Mouse (Mus musculus): ENCODE results near the gene Ddx52. TPM values are rescaled to one million over a fixed set of nuclear protein-coding genes. Genes with fewer than 3 reads are reported as not detected.

The Ddx52 gene
- polyA plus RNA-seq (2015; fragmentation: Illumina TruSeq; extraction: RNeasy Lipid Tissue Mini Kit (QIAGEN cat#74804); ENCODE audit: insufficient read depth, low replicate concordance), result 57.5 TPM

GRCm38 (mm10) chr11:83941950-83942840, at the start of gene Ddx52:
Ddx52 (plus strand) TSS chr11:83942062.

DNA sequence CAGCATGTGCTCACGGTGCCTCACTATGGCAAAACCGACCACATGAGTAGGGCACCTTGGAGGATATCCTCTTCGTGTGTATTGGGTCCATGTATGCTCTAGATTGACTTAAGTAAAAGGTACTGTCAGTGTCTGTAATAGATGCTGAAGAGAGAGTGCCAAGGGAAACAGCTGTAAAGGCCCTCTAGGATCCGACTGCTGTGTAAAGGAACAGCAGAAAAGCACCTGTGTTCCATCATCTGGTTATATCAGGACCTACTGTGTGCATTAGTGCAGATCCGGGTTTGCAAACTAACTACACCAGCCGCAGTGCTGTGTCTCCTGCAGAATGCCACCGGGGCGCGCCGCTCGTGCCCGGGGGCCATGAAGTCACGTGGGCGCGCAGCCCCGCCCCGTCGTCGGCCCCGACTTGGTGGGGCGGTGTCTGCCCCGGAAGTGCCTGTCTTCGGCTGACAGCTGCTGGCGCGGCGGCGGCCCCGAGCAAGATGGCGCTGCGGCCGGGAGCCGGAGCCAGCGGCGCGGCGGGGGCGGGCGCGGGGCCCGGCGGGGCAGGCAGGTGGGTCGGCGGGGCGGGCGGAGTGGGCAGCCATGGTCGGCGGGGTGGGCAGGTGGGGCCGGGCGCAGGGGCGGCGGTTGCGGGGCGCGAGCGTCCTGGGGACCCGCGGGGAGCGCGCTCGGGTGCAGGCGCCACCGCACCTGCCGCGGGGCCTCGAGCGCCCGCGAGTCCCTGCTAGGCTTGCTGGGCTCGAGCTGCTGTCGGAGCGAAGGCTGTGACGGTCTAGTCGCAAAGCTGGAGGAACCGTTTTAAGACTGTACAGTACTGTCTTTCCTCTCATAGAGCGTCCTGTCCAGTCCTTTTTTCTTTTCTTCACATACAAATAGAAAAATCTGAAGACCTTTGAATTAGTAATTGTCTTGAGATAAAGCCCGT, 22.4 kb downstream of the Ddx52 start, which contains the start of gene Synrg:
Gene Synrg (plus strand): TSS at position 438 of the 931 bp plus-strand sequence.

Other genes starting within 250 kb of the Ddx52 start
- gene Wfdc17, start 238.1 kb upstream of the Ddx52 start, polyA plus RNA-seq (2015; fragmentation: Illumina TruSeq; extraction: RNeasy Lipid Tissue Mini Kit (QIAGEN cat#74804); ENCODE audit: insufficient read depth, low replicate concordance), result 56.3 TPM
- 0.51 TPM for gene Wfdc18, start 233.0 kb upstream of the Ddx52 start, polyA plus RNA-seq (2015; fragmentation: Illumina TruSeq; extraction: RNeasy Lipid Tissue Mini Kit (QIAGEN cat#74804); ENCODE audit: insufficient read depth, low replicate concordance)
- 6.7 TPM for gene Wfdc21, start 195.1 kb upstream of the Ddx52 start, polyA plus RNA-seq (2015; fragmentation: Illumina TruSeq; extraction: RNeasy Lipid Tissue Mini Kit (QIAGEN cat#74804); ENCODE audit: insufficient read depth, low replicate concordance)
- gene Heatr6, start 188.4 kb upstream of the Ddx52 start, polyA plus RNA-seq (2015; fragmentation: Illumina TruSeq; extraction: RNeasy Lipid Tissue Mini Kit (QIAGEN cat#74804); ENCODE audit: insufficient read depth, low replicate concordance), result 21.0 TPM
- gene Hnf1b, start 92.0 kb upstream of the Ddx52 start, polyA plus RNA-seq (2015; fragmentation: Illumina TruSeq; extraction: RNeasy Lipid Tissue Mini Kit (QIAGEN cat#74804); ENCODE audit: insufficient read depth, low replicate concordance), result 0.10 TPM
- 37.7 TPM for gene Synrg, start 22.4 kb downstream of the Ddx52 start, polyA plus RNA-seq (2015; fragmentation: Illumina TruSeq; extraction: RNeasy Lipid Tissue Mini Kit (QIAGEN cat#74804); ENCODE audit: insufficient read depth, low replicate concordance)
- 0.80 TPM for gene Dusp14, start 127.2 kb downstream of the Ddx52 start, polyA plus RNA-seq (2015; fragmentation: Illumina TruSeq; extraction: RNeasy Lipid Tissue Mini Kit (QIAGEN cat#74804); ENCODE audit: insufficient read depth, low replicate concordance)
- gene Tada2a, start 187.5 kb downstream of the Ddx52 start, polyA plus RNA-seq (2015; fragmentation: Illumina TruSeq; extraction: RNeasy Lipid Tissue Mini Kit (QIAGEN cat#74804); ENCODE audit: insufficient read depth, low replicate concordance), result 12.6 TPM
- gene Acaca, start 187.6 kb downstream of the Ddx52 start, polyA plus RNA-seq (2015; fragmentation: Illumina TruSeq; extraction: RNeasy Lipid Tissue Mini Kit (QIAGEN cat#74804); ENCODE audit: insufficient read depth, low replicate concordance), result 16.4 TPM
- gene Gm11437, start 225.4 kb downstream of the Ddx52 start, polyA plus RNA-seq (2015; fragmentation: Illumina TruSeq; extraction: RNeasy Lipid Tissue Mini Kit (QIAGEN cat#74804); ENCODE audit: insufficient read depth, low replicate concordance), result not detected

All from spleen, adult 10 weeks (tissue).